Mouse (Mus musculus): Measurements from ENCODE around the gene Apoh.

The Apoh gene

GRCm38 (mm10) chr11:108342781-108343768, at the start of gene Apoh:
Apoh (plus strand) TSS chr11:108343354.
- DNase-seq (ENCODE audit: low read depth), result peak; percentile 10

- DNase-seq (ENCODE audit: low read depth), result peak; percentile 16
These were observed 49.3 kb upstream of the Apoh start for GRCm38 (mm10) chr11:108293843-108294242.

GRCm38 (mm10) chr11:108294305-108294813, 48.8 kb upstream of the Apoh start:
- no peak for DNase-seq (ENCODE audit: low read depth)

GRCm38 (mm10) chr11:108295373-108295772, 47.8 kb upstream of the Apoh start:
- DNase-seq (ENCODE audit: low read depth), result no peak

GRCm38 (mm10) chr11:108297956-108298355, 45.2 kb upstream of the Apoh start:
- DNase-seq (ENCODE audit: low read depth), result no peak

- no peak for DNase-seq (ENCODE audit: low read depth)
These were observed 43.2 kb upstream of the Apoh start for GRCm38 (mm10) chr11:108299913-108300312.

GRCm38 (mm10) chr11:108300443-108300842, 42.7 kb upstream of the Apoh start:
- no peak for DNase-seq (ENCODE audit: low read depth)

GRCm38 (mm10) chr11:108301036-108301435, 42.1 kb upstream of the Apoh start:
- no peak for DNase-seq (ENCODE audit: low read depth)

GRCm38 (mm10) chr11:108301796-108302490, 41.2 kb upstream of the Apoh start:
- DNase-seq (ENCODE audit: low read depth), result no peak

GRCm38 (mm10) chr11:108303787-108304186, 39.4 kb upstream of the Apoh start:
- DNase-seq (ENCODE audit: low read depth), result no peak

GRCm38 (mm10) chr11:108307258-108307657, 35.9 kb upstream of the Apoh start:
- no peak for DNase-seq (ENCODE audit: low read depth)

GRCm38 (mm10) chr11:108308253-108308652, 34.9 kb upstream of the Apoh start:
- no peak for DNase-seq (ENCODE audit: low read depth)

GRCm38 (mm10) chr11:108309791-108310190, 33.4 kb upstream of the Apoh start:
- no peak for DNase-seq (ENCODE audit: low read depth)

GRCm38 (mm10) chr11:108311912-108312311, 31.2 kb upstream of the Apoh start:
- DNase-seq (ENCODE audit: low read depth), result peak; percentile 6

GRCm38 (mm10) chr11:108312516-108312915, 30.6 kb upstream of the Apoh start:
- DNase-seq (ENCODE audit: low read depth), result no peak

- no peak for DNase-seq (ENCODE audit: low read depth)
These were observed 27.4 kb upstream of the Apoh start for GRCm38 (mm10) chr11:108315736-108316135.

- no peak for DNase-seq (ENCODE audit: low read depth)
These were observed 25.3 kb upstream of the Apoh start for GRCm38 (mm10) chr11:108317878-108318277.

GRCm38 (mm10) chr11:108319162-108319561, 24.0 kb upstream of the Apoh start:
- no peak for DNase-seq (ENCODE audit: low read depth)

GRCm38 (mm10) chr11:108320561-108320960, 22.6 kb upstream of the Apoh start:
- no peak for DNase-seq (ENCODE audit: low read depth)

GRCm38 (mm10) chr11:108322156-108322555, 21.0 kb upstream of the Apoh start:
- no peak for DNase-seq (ENCODE audit: low read depth)

GRCm38 (mm10) chr11:108325943-108326342, 17.2 kb upstream of the Apoh start:
- DNase-seq (ENCODE audit: low read depth), result no peak

GRCm38 (mm10) chr11:108330818-108331217, 12.3 kb upstream of the Apoh start:
- no peak for DNase-seq (ENCODE audit: low read depth)

- DNase-seq (ENCODE audit: low read depth), result no peak
These were observed 10.1 kb upstream of the Apoh start for GRCm38 (mm10) chr11:108333006-108333405.
